17 mouse cellular contexts compared by ENCODE assay signal in the genomic region with DNA sequence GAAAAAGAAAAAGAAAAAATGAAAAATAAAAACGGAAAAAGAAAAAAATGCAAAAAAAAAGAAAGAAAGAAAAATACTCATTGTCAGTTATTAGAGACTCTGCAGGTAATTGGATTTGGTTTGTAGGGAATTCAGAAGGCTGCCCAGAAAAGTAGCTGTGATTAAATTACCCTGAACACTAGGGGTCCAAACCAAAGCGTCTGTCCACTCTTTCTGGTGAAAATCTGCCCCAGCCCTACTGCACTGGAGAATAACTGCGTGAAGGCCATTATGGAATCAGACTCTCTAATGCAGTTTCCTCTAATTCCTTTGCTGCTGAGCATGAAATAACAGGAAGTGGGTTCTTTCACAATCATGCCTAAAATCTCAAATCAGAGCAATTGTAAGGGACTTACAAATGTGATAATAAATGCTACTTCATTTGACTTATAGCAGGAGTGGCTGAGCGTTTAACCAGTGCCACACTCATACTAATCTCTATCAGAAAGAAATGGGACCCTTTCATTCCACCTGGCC.
DNase-seq lines count a peak whose midpoint lies in the region; ATAC-seq lines count a peak whose summit lies in the region.
"Had no signal": no experiment of that assay in that cellular context is flagged by ENCODE, and none has a peak within 500 bp of the region (broad histone marks: within the 10 kb centered on the region; RNA-seq: fewer than 3 reads in every experiment).

No protein-coding gene starts in this region.

- ATAC-seq in hindbrain, embryonic 14.5 days (ENCODE audit: low FRiP score): no peak
- ATAC-seq in hindbrain, embryonic 12.5 days (ENCODE audit: low FRiP score): no peak
- ATAC-seq in midbrain, embryonic 15.5 days (replicated peaks): no peak
- no peak for ATAC-seq in midbrain, embryonic 11.5 days (ENCODE audit: low FRiP score)
- ATAC-seq: intestine, embryonic 15.5 days; liver, postnatal 0 days; Patski had no signal

- H3K27me3 ChIP-seq in hindbrain, embryonic 14.5 days (ENCODE audit: control insufficient read depth, insufficient read depth, low read length): no peaks in the 10 kb centered on the region
- H3K27me3 ChIP-seq in hindbrain, embryonic 12.5 days: no peaks in the 10 kb centered on the region
- no peaks in the 10 kb centered on the region for H3K27me3 ChIP-seq in midbrain, embryonic 15.5 days (replicated peaks)
- no peaks in the 10 kb centered on the region for H3K27me3 ChIP-seq in midbrain, embryonic 11.5 days (ENCODE audit: control insufficient read depth, insufficient read depth, low read length)
- H3K27me3 ChIP-seq in heart, embryonic 10.5 days (ENCODE audit: insufficient read depth, poor library complexity, severe bottlenecking): no peaks in the 10 kb centered on the region
- H3K27me3 ChIP-seq: heart, embryonic 12.5 days; intestine, embryonic 15.5 days; limb, embryonic 15.5 days; megakaryocyte, embryonic 14.5 days had no signal

- H3K27ac ChIP-seq in hindbrain, embryonic 14.5 days: 0 out of 2 replicates have a peak overlapping the region, but pooled peaks have one; percentile 49
- no peak overlapping the region for H3K27ac ChIP-seq in hindbrain, embryonic 12.5 days
- H3K27ac ChIP-seq in midbrain, embryonic 15.5 days: 0 out of 2 replicates have a peak overlapping the region, but pooled peaks have one; percentile 3
- H3K27ac ChIP-seq in midbrain, embryonic 11.5 days (ENCODE audit: low read depth, low read length): no peak overlapping the region
- no peak overlapping the region for H3K27ac ChIP-seq in heart, embryonic 10.5 days
- H3K27ac ChIP-seq: intestine, embryonic 15.5 days; limb, embryonic 15.5 days had no signal

- no peak overlapping the region for H3K4me2 ChIP-seq in hindbrain, embryonic 14.5 days (replicated peaks)
- H3K4me2 ChIP-seq in hindbrain, embryonic 12.5 days (replicated peaks): no peak overlapping the region
- H3K4me2 ChIP-seq in midbrain, embryonic 15.5 days: no peak overlapping the region
- H3K4me2 ChIP-seq in midbrain, embryonic 11.5 days: no peak overlapping the region
- H3K4me2 ChIP-seq: heart, embryonic 12.5 days; intestine, embryonic 15.5 days; limb, embryonic 15.5 days had no signal

- peaks cover 6% of the 10 kb centered on the region; the same call in 1 of the 2 replicates for H3K4me1 ChIP-seq in hindbrain, embryonic 14.5 days (replicated peaks; ENCODE audit: control insufficient read depth, insufficient read depth, low read length)
- H3K4me1 ChIP-seq in hindbrain, embryonic 12.5 days: peaks cover 2% of the 10 kb centered on the region; the same call in 1 of the 2 replicates
- peaks cover 8% of the 10 kb centered on the region for H3K4me1 ChIP-seq in midbrain, embryonic 15.5 days
- no peaks in the 10 kb centered on the region for H3K4me1 ChIP-seq in midbrain, embryonic 11.5 days (ENCODE audit: control insufficient read depth, insufficient read depth, low read length)
- H3K4me1 ChIP-seq in heart, embryonic 10.5 days: no peaks in the 10 kb centered on the region
- H3K4me1 ChIP-seq: heart, embryonic 12.5 days; intestine, embryonic 15.5 days; limb, embryonic 15.5 days; megakaryocyte, embryonic 14.5 days had no signal

- no peaks in the 10 kb centered on the region for H3K36me3 ChIP-seq in hindbrain, embryonic 14.5 days (replicated peaks; ENCODE audit: control insufficient read depth, insufficient read depth)
- H3K36me3 ChIP-seq in hindbrain, embryonic 12.5 days: no peaks in the 10 kb centered on the region
- no peaks in the 10 kb centered on the region for H3K36me3 ChIP-seq in midbrain, embryonic 15.5 days (replicated peaks)
- H3K36me3 ChIP-seq in midbrain, embryonic 11.5 days (ENCODE audit: control insufficient read depth, insufficient read depth, low read length): no peaks in the 10 kb centered on the region
- no peaks in the 10 kb centered on the region for H3K36me3 ChIP-seq in heart, embryonic 10.5 days
- H3K36me3 ChIP-seq: heart, embryonic 12.5 days; intestine, embryonic 15.5 days; limb, embryonic 15.5 days had no signal

- no peak overlapping the region for H3K9ac ChIP-seq in hindbrain, embryonic 14.5 days
- no peak overlapping the region for H3K9ac ChIP-seq in hindbrain, embryonic 12.5 days
- H3K9ac ChIP-seq in midbrain, embryonic 15.5 days: no peak overlapping the region
- no peak overlapping the region for H3K9ac ChIP-seq in midbrain, embryonic 11.5 days (ENCODE audit: low read length)
- H3K9ac ChIP-seq: heart, embryonic 12.5 days; intestine, embryonic 15.5 days; limb, embryonic 15.5 days; liver, postnatal 0 days had no signal

- H3K4me3 ChIP-seq in hindbrain, embryonic 14.5 days (replicated peaks; ENCODE audit: low read length): no peak overlapping the region
- no peak overlapping the region for H3K4me3 ChIP-seq in hindbrain, embryonic 12.5 days
- no peak overlapping the region for H3K4me3 ChIP-seq in midbrain, embryonic 15.5 days
- H3K4me3 ChIP-seq in midbrain, embryonic 11.5 days (ENCODE audit: low read depth, low read length): no peak overlapping the region
- H3K4me3 ChIP-seq in heart, embryonic 10.5 days: no peak overlapping the region
- H3K4me3 ChIP-seq: heart, embryonic 12.5 days; intestine, embryonic 15.5 days; limb, embryonic 15.5 days; megakaryocyte, embryonic 14.5 days had no signal

- DNase-seq in cerebellum, postnatal 10 days: peak; percentile 58 to 59
- no peak for DNase-seq in cerebellum, adult 11-12 months
- no peak for DNase-seq in hindbrain, embryonic 14.5 days (ENCODE audit: low spot score)
- no peak for DNase-seq in midbrain, embryonic 11.5 days (ENCODE audit: low spot score, missing footprints)
- DNase-seq in gastrocnemius, postnatal 14 days: no peak
- no peak for DNase-seq in heart, embryonic 10.5 days (ENCODE audit: low spot score)
- DNase-seq: gastrocnemius, postnatal 10 days; heart, postnatal 36 days; liver, postnatal 0 days; thymus, postnatal 14 days had no signal

- intact Hi-C loops in gastrocnemius, postnatal 14 days (cut with DNase I; ENCODE audit: low total_unique reads): no loop called here

- no peaks in the 10 kb centered on the region for H3K9me3 ChIP-seq in hindbrain, embryonic 14.5 days (ENCODE audit: control insufficient read depth, low read length)
- H3K9me3 ChIP-seq in hindbrain, embryonic 12.5 days (replicated peaks): no peaks in the 10 kb centered on the region
- H3K9me3 ChIP-seq in midbrain, embryonic 15.5 days: no peaks in the 10 kb centered on the region
- no peaks in the 10 kb centered on the region for H3K9me3 ChIP-seq in midbrain, embryonic 11.5 days (ENCODE audit: control insufficient read depth, low read length)
- H3K9me3 ChIP-seq in heart, embryonic 10.5 days: no peaks in the 10 kb centered on the region
- H3K9me3 ChIP-seq: heart, embryonic 12.5 days; intestine, embryonic 15.5 days; limb, embryonic 15.5 days; megakaryocyte, embryonic 14.5 days had no signal

- 41% methylated on average over 4 of the region's 4 CpGs for WGBS in hindbrain, embryonic 14.5 days
- WGBS in hindbrain, embryonic 12.5 days: 40% methylated on average over 4 of the region's 4 CpGs
- WGBS in midbrain, embryonic 15.5 days: 26% methylated on average over 4 of the region's 4 CpGs
- 42% methylated on average over 4 of the region's 4 CpGs for WGBS in midbrain, embryonic 11.5 days
- WGBS in heart, embryonic 10.5 days: 47% methylated on average over 4 of the region's 4 CpGs

Comparison
In these comparisons a context has a peak if more than half of its experiments do, and no peak if none do; other contexts are left out.
1. DNase-seq: peak in cerebellum, postnatal 10 days (2 of 2); none in cerebellum, adult 11-12 months (single experiment), hindbrain, embryonic 14.5 days (single experiment), midbrain, embryonic 11.5 days (single experiment), gastrocnemius, postnatal 14 days (single experiment) and heart, embryonic 10.5 days (single experiment).
2. H3K27ac ChIP-seq: peak in hindbrain, embryonic 14.5 days (single experiment) and midbrain, embryonic 15.5 days (single experiment); none in hindbrain, embryonic 12.5 days (single experiment), midbrain, embryonic 11.5 days (single experiment) and heart, embryonic 10.5 days (single experiment).